Mouse (Mus musculus) megakaryocyte-erythroid progenitor cell, adult 5-6 weeks (primary cell): ENCODE measurements at regions not wholly inside any gene's neighbourhood (a gene's known extent, or its start where the extent isn't known, plus 50 kb on each side); places are given as distances from the start of the nearest gene placed in this dataset.

Experiments
- ATAC-seq: replicated peaks from 2 replicates; pipeline ENCODE4 v1.8.0; 2016; ENCODE audit warnings: mild to moderate bottlenecking, inconsistent platforms; ENCODE audit not compliant: severe bottlenecking, poor library complexity, low FRiP score, low TSS enrichment

GRCm38 (mm10) chr12:92294887-92295286 lies 445.9 kb upstream of the Sel1l start:
- ATAC-seq: no peak

- ATAC-seq: no peak
Observed at GRCm38 (mm10) chr12:92293341-92293720, 444.4 kb upstream of the Sel1l start.

- ATAC-seq: no peak
Observed at GRCm38 (mm10) chr12:92292460-92293340, 443.7 kb upstream of the Sel1l start.

- ATAC-seq: no peak
Observed at GRCm38 (mm10) chr12:92291490-92291889, 442.5 kb upstream of the Sel1l start.

- ATAC-seq: no peak
Observed at GRCm38 (mm10) chr12:92285511-92285910, 436.6 kb upstream of the Sel1l start.

GRCm38 (mm10) chr12:92280470-92280869 lies 431.5 kb upstream of the Sel1l start:
- ATAC-seq: no peak

- no peak for ATAC-seq
Observed at GRCm38 (mm10) chr12:92251962-92252361, 403.0 kb upstream of the Sel1l start.

- no peak for ATAC-seq
Observed at GRCm38 (mm10) chr12:92246790-92247451, 398.0 kb upstream of the Sel1l start.

GRCm38 (mm10) chr12:92239956-92240699 lies 391.2 kb upstream of the Sel1l start:
- ATAC-seq: no peak

GRCm38 (mm10) chr12:92233650-92234408 lies 384.9 kb upstream of the Sel1l start:
- ATAC-seq: no peak

- no peak for ATAC-seq
Observed at GRCm38 (mm10) chr12:92228585-92228984, 379.6 kb upstream of the Sel1l start.

- ATAC-seq: no peak
Observed at GRCm38 (mm10) chr12:92203351-92203750, 354.4 kb upstream of the Sel1l start.

GRCm38 (mm10) chr12:92200602-92201001 lies 351.6 kb upstream of the Sel1l start:
- ATAC-seq: no peak

- no peak for ATAC-seq
Observed at GRCm38 (mm10) chr12:92198738-92199477, 350.0 kb upstream of the Sel1l start.

GRCm38 (mm10) chr12:92193934-92194685 lies 345.2 kb upstream of the Sel1l start:
- no peak for ATAC-seq

GRCm38 (mm10) chr12:92193199-92193933 lies 344.4 kb upstream of the Sel1l start:
- ATAC-seq: no peak

GRCm38 (mm10) chr12:92189022-92189421 lies 340.1 kb upstream of the Sel1l start:
- no peak for ATAC-seq

- no peak for ATAC-seq
Observed at GRCm38 (mm10) chr12:92187133-92187482, 338.2 kb upstream of the Sel1l start.
